Mouse (Mus musculus) WW6 (cell line): ENCODE results near the gene Galnt9.
A peak's percentile ranks its signal among the peaks of the same experiment; 100 is the strongest.

ENCODE experiments used
- DNase-seq: peaks from one replicate; pipeline ENCODE4 v3.0.0-alpha.2; 2013; ENCODE audit warnings: low read depth, low spot score

Galnt9 gene

GRCm38 (mm10) chr5:110535964-110536363, 8.2 kb upstream of the Galnt9 start:
- no peak for DNase-seq

GRCm38 (mm10) chr5:110540947-110541346, 3.2 kb upstream of the Galnt9 start:
- no peak for DNase-seq

DNA sequence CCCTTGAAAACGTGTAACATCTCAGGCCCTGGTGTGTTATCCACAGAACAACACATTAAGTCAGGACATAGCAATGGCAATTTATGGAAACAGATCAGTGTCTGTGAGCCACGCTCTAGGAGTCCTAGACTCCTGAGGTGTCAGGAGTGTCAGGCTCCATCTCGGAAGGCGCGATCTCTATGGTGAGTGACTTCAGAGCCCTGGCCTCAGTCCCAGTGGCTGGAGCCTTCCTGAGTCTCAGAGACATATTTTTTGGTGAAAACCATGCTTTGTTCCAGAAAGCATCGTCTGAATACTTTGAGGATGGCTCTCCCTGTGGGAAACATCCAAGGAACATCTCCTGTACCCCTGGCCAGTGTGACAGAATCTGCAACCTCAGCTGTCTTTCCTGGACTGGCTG, 2.7 kb upstream of the Galnt9 start:
- DNase-seq = no peak

DNA sequence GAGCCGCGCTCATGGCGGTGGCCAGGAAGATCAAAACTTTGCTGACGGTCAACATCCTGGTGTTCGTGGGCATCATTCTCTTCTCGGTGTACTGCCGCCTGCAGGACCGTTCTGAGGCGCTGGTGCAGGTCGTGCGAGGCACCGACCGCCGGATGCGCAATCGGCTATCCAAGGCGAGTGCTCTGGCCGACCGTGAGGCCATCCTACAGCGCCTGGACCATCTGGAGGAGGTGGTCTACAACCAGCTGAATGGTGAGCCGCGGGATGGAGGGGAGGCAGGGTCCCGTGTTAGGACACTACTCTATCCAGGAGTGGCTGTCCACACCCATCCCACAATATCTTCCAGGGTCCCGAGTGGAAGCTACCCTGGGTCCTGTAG, 525 bp downstream of the Galnt9 start:
- DNase-seq = peak; percentile 13

DNA sequence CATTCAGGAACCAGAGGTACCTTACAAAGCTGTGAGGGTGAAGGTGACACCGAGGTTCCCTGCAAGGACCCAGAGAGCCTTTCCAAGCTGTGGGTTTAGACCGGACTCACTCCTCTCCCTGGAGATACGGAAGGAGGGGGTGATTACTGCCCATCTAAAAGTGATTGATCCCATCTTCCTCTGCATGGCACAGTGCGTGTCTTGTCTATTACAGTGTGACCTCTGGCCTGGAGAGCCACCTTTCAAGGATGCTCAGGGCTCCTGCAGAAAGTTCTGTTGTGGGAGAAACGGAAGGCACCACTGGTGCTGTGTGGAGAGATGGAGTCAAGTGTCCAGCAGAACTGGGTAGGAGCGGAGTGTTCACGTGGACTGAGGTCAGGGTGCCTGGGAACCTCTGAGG, 1.2 kb downstream of the Galnt9 start:
- DNase-seq = no peak

- no peak for DNase-seq
Observed at GRCm38 (mm10) chr5:110546136-110546535, 2.0 kb downstream of the Galnt9 start.

DNA sequence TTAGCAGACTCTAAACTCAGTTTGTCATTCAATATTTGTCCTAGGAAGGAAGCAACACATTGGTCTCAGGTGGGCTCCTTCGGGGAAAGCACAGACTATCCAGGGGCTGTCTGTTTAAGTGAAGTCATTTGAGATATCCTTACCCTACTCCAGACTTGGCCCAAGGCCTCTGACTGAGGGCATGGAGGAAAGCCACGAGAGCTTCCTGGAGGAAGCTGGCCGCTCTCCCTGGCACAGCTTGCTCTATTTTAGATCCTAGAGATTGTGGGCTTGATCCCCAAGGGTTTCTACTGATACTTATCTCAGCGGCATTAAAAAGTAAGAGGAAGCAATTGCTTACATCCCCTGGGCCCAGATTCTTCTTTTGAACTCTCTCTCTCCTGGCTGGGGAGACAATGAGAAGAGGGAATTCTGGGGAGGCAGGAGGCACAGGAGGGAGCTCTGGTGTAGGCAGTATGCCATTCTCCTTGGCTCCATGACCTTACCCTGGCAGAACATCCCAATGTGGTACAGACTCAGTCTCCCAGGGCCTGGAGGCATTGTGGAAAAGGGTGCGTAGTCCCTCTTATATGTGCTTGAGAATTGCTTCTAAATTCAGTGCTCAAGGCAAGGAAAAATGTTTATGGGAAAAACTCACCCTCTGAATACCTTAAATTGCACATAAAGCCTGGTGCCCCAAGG, 2.7 kb downstream of the Galnt9 start:
- no peak for DNase-seq

DNA sequence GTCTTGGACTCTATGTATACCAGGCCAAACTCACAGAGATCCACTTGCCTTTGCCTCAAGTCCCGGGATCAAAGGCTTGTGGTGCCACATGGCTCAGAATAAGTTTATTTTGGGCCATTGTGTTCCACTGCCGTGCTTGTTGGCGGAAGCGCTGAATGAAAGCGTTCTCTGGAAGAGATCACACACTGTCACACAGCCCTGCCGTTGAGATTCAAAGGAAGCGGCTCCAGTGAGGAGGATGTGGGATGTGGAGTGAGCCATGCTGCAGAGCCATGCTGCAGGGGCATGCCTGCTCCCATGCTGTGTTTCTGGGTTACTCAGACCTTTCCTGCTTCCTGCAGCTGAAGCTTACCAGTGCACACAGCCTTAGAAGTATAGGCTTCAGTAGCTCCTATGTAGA, 4.3 kb downstream of the Galnt9 start:
- DNase-seq = no peak

- DNase-seq = no peak
Observed at GRCm38 (mm10) chr5:110550189-110550588, 6.0 kb downstream of the Galnt9 start.

GRCm38 (mm10) chr5:110550841-110551240, 6.7 kb downstream of the Galnt9 start:
- DNase-seq = peak; percentile 13

- DNase-seq = no peak
Observed at GRCm38 (mm10) chr5:110552005-110552404, 7.8 kb downstream of the Galnt9 start.

DNA sequence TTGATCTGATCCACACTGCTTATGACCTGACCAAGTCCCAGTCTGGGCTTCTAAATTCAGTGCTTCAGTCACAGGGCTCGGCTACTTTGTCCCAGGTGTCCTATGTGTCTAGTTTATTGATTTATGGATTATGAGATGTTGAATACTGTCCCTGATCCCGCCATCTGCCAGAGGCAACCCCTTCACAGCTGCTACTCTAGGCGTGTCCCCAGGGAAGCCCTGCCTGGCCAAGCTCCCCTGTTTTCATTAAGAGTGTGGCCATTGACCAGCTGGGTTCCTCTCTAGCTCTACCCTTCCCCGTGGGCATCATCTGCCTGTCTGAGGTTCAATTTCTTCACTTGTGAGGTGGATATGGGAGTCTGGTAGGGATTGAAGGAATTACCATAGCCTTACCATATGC, 9.2 kb downstream of the Galnt9 start:
- DNase-seq = no peak

DNA sequence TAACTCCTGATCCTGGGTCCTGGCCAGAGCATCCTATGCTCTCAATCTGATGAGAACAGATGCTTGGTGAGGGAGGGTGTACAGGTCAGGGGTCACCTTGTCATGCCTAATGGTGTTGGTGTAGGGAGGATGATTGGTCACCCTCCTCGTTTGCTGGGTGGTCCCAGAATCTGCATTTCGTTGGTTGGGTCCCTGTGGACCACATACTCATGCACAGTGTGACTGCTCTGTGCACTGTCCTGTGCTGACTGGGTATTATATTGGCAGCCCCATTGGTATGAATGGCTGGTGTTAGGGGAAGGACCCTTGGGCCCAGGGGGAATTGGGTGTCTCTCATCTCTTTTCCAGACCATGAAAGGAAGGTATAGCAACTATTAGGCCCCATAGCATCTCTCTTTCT, 11.0 kb downstream of the Galnt9 start:
- no peak for DNase-seq

DNA sequence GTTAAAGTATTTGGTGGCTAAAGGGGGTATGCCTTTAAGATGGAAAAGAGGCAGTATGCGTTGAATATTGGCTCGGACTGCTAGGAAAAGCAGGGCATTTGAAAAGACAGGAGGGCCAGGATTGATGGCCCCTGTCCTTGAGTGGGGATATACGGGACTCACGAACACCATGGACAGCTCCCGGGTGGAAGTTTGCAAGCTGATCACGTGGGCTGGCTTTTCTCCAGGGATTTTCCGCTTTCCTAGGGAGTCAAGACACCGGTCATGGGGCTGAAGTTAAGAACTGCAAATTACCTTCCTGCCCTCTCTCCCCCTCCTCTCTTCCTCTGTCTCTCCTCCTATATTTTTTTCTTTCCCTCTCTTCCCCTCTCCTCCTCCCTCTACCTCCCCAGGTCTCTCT, 14.2 kb downstream of the Galnt9 start:
- DNase-seq = peak; percentile 14

- DNase-seq = no peak
Observed at GRCm38 (mm10) chr5:110559679-110560078, 15.5 kb downstream of the Galnt9 start.

GRCm38 (mm10) chr5:110562741-110563326, 18.7 kb downstream of the Galnt9 start:
- no peak for DNase-seq

DNA sequence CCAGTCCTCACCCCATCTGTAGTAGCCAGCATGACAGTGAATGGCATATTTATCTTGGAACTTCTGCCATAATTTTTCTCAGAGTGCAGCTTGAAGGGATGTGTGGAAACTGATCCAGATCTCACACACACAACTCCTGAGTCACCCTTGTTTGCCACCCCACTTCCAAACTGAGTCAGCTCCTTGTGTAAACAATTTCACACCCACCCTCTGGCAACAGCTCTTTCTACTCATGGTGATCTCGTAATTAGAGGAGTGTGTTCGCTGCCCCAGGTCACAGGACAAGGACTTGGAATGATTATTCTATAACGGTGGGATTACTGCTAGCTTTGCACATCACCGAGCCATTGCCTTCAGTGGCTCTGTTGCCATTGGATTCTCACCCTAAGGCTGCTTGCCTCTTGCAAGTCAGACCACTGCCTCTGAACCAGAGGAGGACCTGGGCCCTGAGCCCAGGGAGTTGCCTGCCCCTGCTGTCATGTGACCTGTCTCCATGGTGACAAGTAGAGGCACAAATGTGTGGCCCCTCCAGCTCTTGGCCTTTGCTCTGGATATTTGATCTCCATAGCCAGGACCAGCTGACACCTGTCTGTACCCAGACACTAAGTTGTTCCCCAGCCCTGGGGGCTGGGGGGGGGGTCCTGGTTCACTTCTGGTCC, 21.0 kb downstream of the Galnt9 start:
- no peak for DNase-seq

GRCm38 (mm10) chr5:110567547-110567946, 23.4 kb downstream of the Galnt9 start:
- no peak for DNase-seq

GRCm38 (mm10) chr5:110574888-110575287, 30.7 kb downstream of the Galnt9 start:
- DNase-seq = no peak

- DNase-seq = no peak
Observed at GRCm38 (mm10) chr5:110579296-110579695, 35.1 kb downstream of the Galnt9 start.

GRCm38 (mm10) chr5:110580569-110581239, 36.5 kb downstream of the Galnt9 start:
- no peak for DNase-seq

DNA sequence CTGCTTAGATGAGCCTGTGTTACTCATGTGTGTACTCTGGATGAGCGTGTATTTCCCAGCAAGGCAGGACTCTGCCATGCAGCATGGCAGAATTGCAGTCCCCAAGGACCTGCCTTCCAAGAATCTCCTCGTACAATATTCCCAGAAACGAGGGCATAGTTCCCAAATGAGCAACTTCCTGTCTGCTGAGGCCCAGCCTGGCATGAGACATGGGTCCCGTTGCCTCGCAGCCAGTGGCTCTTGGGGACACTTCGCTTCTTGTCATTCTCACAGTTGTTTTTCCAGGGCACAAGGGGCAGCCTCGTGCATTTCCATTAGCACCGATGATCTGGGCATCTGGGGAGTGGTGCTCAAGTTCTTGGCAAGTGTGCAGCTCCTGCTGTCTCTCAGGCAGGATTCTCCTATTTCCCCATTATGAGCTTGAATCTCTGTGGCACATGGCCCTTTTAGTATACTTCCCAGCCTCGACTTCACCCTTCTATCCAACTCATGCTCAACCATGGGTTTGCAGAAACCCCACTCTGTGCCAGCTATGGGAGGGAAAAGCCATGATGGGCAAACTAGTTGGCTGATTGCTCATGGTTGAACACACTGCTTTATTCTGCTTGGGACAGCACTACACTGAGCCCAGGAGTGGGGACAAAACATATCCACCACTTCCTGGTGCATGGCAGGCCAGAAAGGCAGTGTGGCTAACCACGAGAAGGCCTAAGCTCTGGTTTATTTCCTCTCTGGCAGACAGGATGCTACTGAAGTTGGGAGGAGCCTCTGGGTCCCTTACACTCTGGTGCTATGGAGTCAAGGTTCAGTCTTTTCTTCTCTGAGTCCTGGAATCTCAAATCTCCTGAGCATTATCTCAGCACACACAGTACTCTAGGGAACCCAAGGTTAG, 38.7 kb downstream of the Galnt9 start:
- no peak for DNase-seq
